In genomic region chr7:39654563-39655286, GRCm38 (mm10) we compare ENCODE assay signal across 9 mouse cellular contexts.
DNase-seq lines count a peak whose midpoint lies in the region; ATAC-seq and TF ChIP-seq lines count a peak whose summit lies in the region.
"Had no signal": no experiment of that assay in that cellular context is flagged by ENCODE, and none has a peak within 500 bp of the region (broad histone marks: within the 10 kb centered on the region; RNA-seq: fewer than 3 reads in every experiment).

No protein-coding gene starts in this region.

- no peak for DNase-seq in layer of hippocampus, adult 2 months (ENCODE audit: low spot score in 2 of 2)
- no peak for DNase-seq in layer of hippocampus, adult 9-11 months
- DNase-seq in embryo, embryonic 9.5 days (ENCODE audit: extremely low spot score), result peak; percentile 38
- DNase-seq in intestine, embryonic 14.5 days (ENCODE audit: low spot score), result no peak
- no peak for DNase-seq in MN1 (ENCODE audit: low spot score)
- no peak for DNase-seq in layer of hippocampus, postnatal 14 days (ENCODE audit: low spot score in 2 of 2)
- DNase-seq in testis, postnatal 10 days (ENCODE audit: low spot score), result no peak

- 25% methylated on average over 4 of the region's 4 CpGs for WGBS in intestine, embryonic 14.5 days
- 17% methylated on average over 4 of the region's 4 CpGs for WGBS in neural tube, embryonic 14.5 days

- H3K4me3 ChIP-seq in layer of hippocampus, adult 2 months, result no peak overlapping the region; the same call in 1 of the 2 replicates
- no peak overlapping the region for H3K4me3 ChIP-seq in intestine, embryonic 14.5 days (ENCODE audit: low read depth, low read length)
- H3K4me3 ChIP-seq in neural tube, embryonic 14.5 days (ENCODE audit: low read depth, low read length), result no peak overlapping the region
- H3K4me3 ChIP-seq: megakaryocyte, embryonic 14.5 days had no signal

- peak; percentile 20; the same call in 1 of the 2 replicates for TF ChIP-seq CTCF in layer of hippocampus, adult 2 months (conservative IDR thresholded peaks at IDR 0.05)

- H3K27ac ChIP-seq in layer of hippocampus, adult 2 months, result no peak overlapping the region
- peak overlapping the region; percentile 14; the same call in 1 of the 2 replicates for H3K27ac ChIP-seq in intestine, embryonic 14.5 days (ENCODE audit: low read depth)
- no peak overlapping the region for H3K27ac ChIP-seq in neural tube, embryonic 14.5 days (ENCODE audit: low read depth, low read length)

- H3K9me3 ChIP-seq in intestine, embryonic 14.5 days (ENCODE audit: control insufficient read depth, low read length), result no peaks in the 10 kb centered on the region
- H3K9me3 ChIP-seq in neural tube, embryonic 14.5 days (ENCODE audit: control insufficient read depth, low read length), result no peaks in the 10 kb centered on the region

- no peaks in the 10 kb centered on the region for H3K36me3 ChIP-seq in intestine, embryonic 14.5 days (ENCODE audit: control insufficient read depth, insufficient read depth, low read length)
- no peaks in the 10 kb centered on the region for H3K36me3 ChIP-seq in neural tube, embryonic 14.5 days (ENCODE audit: control insufficient read depth, insufficient read depth, low read length)

- H3K4me1 ChIP-seq in intestine, embryonic 14.5 days (replicated peaks; ENCODE audit: control insufficient read depth, insufficient read depth, low read length), result peaks cover 7% of the 10 kb centered on the region
- H3K4me1 ChIP-seq in neural tube, embryonic 14.5 days (ENCODE audit: control insufficient read depth, insufficient read depth, low read length), result peaks cover 8% of the 10 kb centered on the region
- H3K4me1 ChIP-seq: megakaryocyte, embryonic 14.5 days had no signal

- peak; percentile 56 for ATAC-seq in intestine, embryonic 14.5 days (replicated peaks; ENCODE audit: low FRiP score, low TSS enrichment, low read depth)
- peak; percentile 73 for ATAC-seq in neural tube, embryonic 14.5 days (ENCODE audit: low read depth)

- H3K4me2 ChIP-seq in intestine, embryonic 14.5 days (ENCODE audit: low read length), result peak overlapping the region; percentile 26; the same call in 1 of the 2 replicates
- peak overlapping the region; percentile 29; the same call in 1 of the 2 replicates for H3K4me2 ChIP-seq in neural tube, embryonic 14.5 days (ENCODE audit: low read depth, low read length)

- H3K9ac ChIP-seq in intestine, embryonic 14.5 days (ENCODE audit: low read length), result no peak overlapping the region
- H3K9ac ChIP-seq in neural tube, embryonic 14.5 days (replicated peaks; ENCODE audit: low read depth, low read length), result no peak overlapping the region

- no peaks in the 10 kb centered on the region for H3K27me3 ChIP-seq in intestine, embryonic 14.5 days (replicated peaks; ENCODE audit: control insufficient read depth, insufficient read depth, low read length)
- H3K27me3 ChIP-seq in neural tube, embryonic 14.5 days (ENCODE audit: control insufficient read depth, insufficient read depth, low read length), result no peaks in the 10 kb centered on the region
- H3K27me3 ChIP-seq: megakaryocyte, embryonic 14.5 days had no signal
